Mouse (Mus musculus) cerebellum, adult 11-12 months (tissue): ENCODE measurements around the gene Zscan10.

Source experiments
- DNase-seq: peaks from one replicate; pipeline ENCODE4 v3.0.0; 2022

The Zscan10 gene

GRCm38 (mm10) chr17:23600641-23601622 lies at the start of gene Zscan10:
Gene Zscan10, plus strand, starts transcription at chr17:23600856.
- DNase-seq, result no peak

DNA sequence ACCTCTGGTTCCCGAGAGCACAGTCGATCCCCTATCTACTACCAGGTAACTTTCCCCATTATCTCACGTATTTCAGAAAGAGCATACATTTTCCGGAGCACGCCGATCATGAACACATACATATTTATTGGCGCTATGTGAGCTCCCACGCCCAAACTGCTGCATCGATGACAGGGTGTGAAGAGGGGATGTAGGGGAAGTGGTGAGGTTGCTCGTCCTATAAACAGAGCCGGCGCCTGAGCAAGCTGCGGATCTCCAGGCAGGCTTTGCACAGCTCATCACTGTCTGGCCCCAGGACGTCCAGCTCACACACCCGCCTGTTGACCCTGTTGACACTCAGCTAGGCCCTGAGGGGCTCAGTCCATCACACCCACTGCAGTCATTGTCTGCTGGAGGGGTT lies 49.8 kb upstream of the Zscan10 start:
- peak; percentile 59 for DNase-seq

- peak; percentile 63 for DNase-seq
Measured at GRCm38 (mm10) chr17:23551416-23551815, 49.2 kb upstream of the Zscan10 start.

- DNase-seq, result peak; percentile 54
Measured at GRCm38 (mm10) chr17:23551963-23552362, 48.7 kb upstream of the Zscan10 start.

- peak; percentile 51 for DNase-seq
Measured at GRCm38 (mm10) chr17:23552896-23553633, 47.6 kb upstream of the Zscan10 start.

GRCm38 (mm10) chr17:23553634-23554120 lies 47.0 kb upstream of the Zscan10 start:
- peak; percentile 30 for DNase-seq

- no peak for DNase-seq
Measured at GRCm38 (mm10) chr17:23554321-23554720, 46.3 kb upstream of the Zscan10 start.

- DNase-seq, result no peak
Measured at GRCm38 (mm10) chr17:23555243-23555916, 45.3 kb upstream of the Zscan10 start.

DNA sequence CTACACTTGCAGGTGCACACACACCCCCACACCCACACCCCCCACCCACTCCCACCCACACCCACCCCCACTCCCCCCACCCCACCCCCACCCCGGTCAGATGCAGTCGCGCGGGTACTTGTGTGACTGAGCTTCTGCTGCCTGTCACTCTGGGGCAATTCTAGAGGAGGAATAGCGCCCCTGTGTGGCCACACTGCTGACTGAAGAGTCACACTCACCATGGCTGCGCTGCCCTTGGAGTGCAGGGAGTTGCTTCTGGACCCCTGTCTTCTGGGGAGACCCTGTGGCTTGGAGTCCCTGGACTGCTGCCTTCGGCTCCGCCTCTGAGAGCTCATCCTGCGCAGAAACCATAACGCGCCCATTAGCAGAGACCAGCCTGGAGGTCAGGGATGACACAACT lies 40.9 kb upstream of the Zscan10 start:
- peak; percentile 47 for DNase-seq

DNA sequence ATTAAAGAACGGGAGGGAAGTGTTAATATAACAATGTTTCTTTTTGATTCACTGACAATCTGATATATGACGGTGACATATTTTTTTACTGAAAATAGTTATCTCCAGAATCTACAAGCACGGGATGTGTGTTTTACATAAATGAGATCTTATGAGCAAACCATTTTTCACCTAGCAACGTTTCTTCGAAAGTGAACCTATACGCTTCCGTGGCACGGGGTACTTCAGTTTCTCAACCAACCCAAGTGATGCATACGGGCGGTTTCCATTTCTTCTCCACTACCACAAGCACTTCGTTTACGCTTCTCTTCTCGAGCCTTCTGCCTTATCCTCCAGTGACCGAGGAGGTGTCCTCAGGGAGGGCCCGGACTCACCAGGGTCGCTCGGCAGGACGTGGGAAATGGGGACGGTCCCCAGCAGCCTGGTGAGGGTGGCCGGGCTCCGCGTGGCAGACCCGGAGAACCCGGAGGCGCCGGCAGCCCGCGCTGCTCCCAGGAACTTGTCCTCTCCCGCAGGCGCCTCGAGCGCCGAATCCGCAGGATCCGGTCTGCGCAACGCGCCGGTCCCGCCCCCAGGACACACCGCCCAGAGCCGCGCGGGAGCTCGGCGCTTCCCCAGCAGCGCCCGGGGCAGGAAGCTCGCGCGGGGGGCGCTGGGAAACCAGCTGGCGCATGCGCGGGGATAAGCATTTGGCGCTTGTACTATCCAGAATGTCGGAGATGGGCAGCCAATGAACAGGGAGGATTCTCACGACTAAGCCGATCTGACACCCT lies 36.9 kb upstream of the Zscan10 start, which contains the start of gene Zfp213:
TSS of gene Zfp213 (minus strand) at position 644 of the 773 bp plus-strand sequence.
- peak; percentile 97 for DNase-seq

DNA sequence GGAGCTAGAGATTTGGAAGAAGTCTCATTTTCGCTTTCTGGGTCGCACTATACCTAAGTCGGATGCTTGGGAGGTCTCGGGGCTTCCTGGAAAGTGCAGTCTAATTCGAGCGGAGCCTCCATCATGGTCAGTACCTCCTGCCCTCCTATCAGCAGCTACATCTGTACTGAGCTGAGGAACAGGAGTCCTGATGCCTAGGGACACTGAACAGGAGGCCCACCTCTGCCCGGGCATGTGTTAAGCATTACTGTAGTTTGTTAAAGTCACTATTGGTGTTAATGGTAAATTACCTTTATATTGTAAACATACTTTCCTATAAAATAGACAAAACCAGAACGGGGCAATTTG lies 36.3 kb upstream of the Zscan10 start:
- no peak for DNase-seq

DNA sequence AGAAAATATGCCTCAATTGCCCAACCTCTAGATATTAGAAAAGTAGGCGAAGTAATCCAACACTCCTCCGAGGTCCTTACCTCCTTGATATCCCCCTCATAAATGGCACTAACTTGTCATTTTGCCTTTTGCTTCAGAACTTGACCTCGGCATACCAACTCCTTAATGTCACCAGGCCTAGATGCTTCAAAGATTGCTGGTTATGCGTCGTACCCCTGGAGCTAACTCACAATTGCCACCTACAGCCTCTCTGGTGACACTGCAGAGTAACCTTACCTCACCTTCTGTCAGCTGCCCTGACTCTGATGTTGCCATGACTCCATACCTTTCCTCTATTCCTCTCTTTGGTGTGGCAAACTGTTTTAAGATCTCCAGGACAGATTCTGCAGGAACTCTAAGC lies 33.9 kb upstream of the Zscan10 start:
- no peak for DNase-seq

DNA sequence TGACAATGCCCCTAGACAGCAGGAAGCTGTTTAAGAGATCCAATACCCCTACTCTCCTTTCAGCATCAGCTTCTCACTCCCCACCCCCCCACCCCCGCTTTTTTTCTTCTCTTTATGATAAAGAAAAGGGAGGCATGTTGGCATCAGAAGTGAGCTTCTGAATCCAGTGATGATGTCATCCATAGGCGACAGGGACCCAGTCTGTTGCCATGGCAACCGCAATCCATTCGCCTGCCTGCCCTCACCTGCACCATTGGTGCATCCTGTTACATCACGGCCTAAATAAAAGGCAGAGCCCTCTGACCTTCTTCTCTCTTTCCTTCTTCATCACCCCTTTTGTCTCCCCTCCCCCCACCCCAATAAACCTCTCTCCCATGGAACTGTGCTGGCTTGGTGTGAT lies 32.3 kb upstream of the Zscan10 start:
- no peak for DNase-seq

DNA sequence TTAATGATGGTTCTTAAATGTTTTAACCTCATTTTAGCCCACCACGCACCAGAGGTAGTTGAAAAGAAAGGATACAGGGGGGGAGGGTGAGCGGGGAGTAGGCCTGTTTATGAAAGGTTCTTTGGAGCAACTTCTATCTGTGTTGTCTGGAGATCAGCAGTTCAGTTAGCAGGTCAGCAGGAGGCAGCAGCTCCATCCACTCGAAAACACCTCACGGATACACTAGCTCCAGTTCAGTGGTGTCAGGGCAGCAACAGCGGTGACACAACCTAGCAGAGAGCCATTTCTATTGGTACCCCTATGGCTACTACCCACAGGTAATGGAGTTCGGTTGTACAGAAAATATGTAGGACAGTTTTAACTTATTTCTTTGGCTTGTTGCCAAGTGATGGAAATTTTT lies 30.6 kb upstream of the Zscan10 start:
- no peak for DNase-seq

DNA sequence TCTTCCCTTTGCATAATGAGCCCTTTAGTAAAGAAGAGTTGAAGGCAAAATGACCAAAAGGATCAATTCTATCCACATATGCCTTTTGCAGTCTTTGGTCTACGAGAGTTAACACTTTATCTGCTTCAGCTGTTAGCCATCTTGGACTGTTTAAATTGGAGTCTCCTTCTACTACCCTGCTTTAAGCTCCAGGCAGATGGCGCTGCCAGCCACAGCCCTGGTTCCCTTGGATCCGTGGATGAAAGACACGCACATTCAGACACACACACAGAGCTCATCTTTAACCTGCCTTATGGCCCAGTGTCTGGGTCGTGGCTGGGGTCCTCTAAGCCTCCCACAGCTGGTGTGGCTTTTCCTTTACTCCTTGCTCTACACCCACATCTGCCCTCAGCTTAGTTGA lies 29.6 kb upstream of the Zscan10 start:
- DNase-seq, result no peak

GRCm38 (mm10) chr17:23572059-23572458 lies 28.6 kb upstream of the Zscan10 start:
- DNase-seq, result no peak

DNA sequence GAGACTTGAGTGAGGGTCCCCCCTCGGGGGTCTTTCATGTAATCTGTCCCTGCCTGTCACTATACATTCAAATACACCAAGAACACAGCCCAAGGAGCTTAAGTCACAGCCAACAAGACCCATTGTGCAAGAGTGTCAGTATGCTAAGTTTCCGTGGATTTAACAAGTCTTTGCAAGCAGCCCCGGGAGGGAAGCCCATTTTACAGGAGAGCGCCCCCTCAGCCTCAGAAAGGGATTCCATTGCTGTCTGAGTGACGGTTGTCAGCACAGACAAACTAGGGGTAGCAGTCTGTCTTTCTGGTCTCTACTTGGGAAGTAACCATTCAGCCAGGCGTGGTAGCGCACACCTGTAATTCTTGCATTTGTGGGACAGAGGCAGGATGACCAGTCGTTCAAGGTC lies 26.5 kb upstream of the Zscan10 start:
- DNase-seq, result no peak

GRCm38 (mm10) chr17:23575951-23576552 lies 24.6 kb upstream of the Zscan10 start:
- DNase-seq, result no peak

- no peak for DNase-seq
Measured at GRCm38 (mm10) chr17:23584786-23585185, 15.9 kb upstream of the Zscan10 start.

- DNase-seq, result peak; percentile 73
Measured at GRCm38 (mm10) chr17:23585721-23586491, 14.8 kb upstream of the Zscan10 start.

- no peak for DNase-seq
Measured at GRCm38 (mm10) chr17:23587253-23587652, 13.4 kb upstream of the Zscan10 start.
